Mouse (Mus musculus): ENCODE data around the gene Tnrc6b.

GRCm38 (mm10) chr15:80779006-80779405, 67.9 kb downstream of the Tnrc6b start:
- TF ChIP-seq TAL1 (conservative IDR thresholded peaks at IDR 0.05; ENCODE audit: low read depth, low read length) (no peak), CTCF (IDR thresholded peaks at IDR 0.05; ENCODE audit: low read depth, low read length) (no peak), GATA1 (IDR thresholded peaks at IDR 0.05; ENCODE audit: borderline replicate concordance, low read length) (no peak), POLR2AphosphoS5 (IDR thresholded peaks at IDR 0.05; ENCODE audit: insufficient replicate concordance, low read depth, low read length) (no peak)
